Mouse (Mus musculus) WW6 (cell line): ENCODE measurements around the gene Upk1a.

ENCODE experiments used
- DNase-seq: peaks from one replicate; pipeline ENCODE4 v3.0.0-alpha.2; 2013; ENCODE audit warnings: low read depth, low spot score

Gene Upk1a

GRCm38 (mm10) chr7:30604424-30604823 is 8.2 kb downstream of the Upk1a start:
- no peak for DNase-seq

GRCm38 (mm10) chr7:30602583-30602982 is 10.1 kb downstream of the Upk1a start:
- DNase-seq, result no peak

GRCm38 (mm10) chr7:30600651-30601050 is 12.0 kb downstream of the Upk1a start:
- no peak for DNase-seq

GRCm38 (mm10) chr7:30599933-30600353 is 12.7 kb downstream of the Upk1a start:
- peak; percentile 89 for DNase-seq

GRCm38 (mm10) chr7:30598786-30599185 is 13.9 kb downstream of the Upk1a start, which contains the start of gene Zbtb32:
Gene Zbtb32, minus strand, starts transcription at chr7:30598909.
- no peak for DNase-seq

GRCm38 (mm10) chr7:30596811-30597210 is 15.8 kb downstream of the Upk1a start:
- DNase-seq, result no peak

- no peak for DNase-seq
These were observed 16.6 kb downstream of the Upk1a start for GRCm38 (mm10) chr7:30596093-30596492.

- DNase-seq, result no peak
These were observed 18.1 kb downstream of the Upk1a start for GRCm38 (mm10) chr7:30594510-30595024.

- DNase-seq, result no peak
These were observed 18.8 kb downstream of the Upk1a start for GRCm38 (mm10) chr7:30593579-30594509.

GRCm38 (mm10) chr7:30592772-30593423 is 19.7 kb downstream of the Upk1a start:
- DNase-seq, result no peak

GRCm38 (mm10) chr7:30591605-30591951 is 21.1 kb downstream of the Upk1a start:
- no peak for DNase-seq

- no peak for DNase-seq
These were observed 21.6 kb downstream of the Upk1a start for GRCm38 (mm10) chr7:30590927-30591604.

GRCm38 (mm10) chr7:30589435-30590301 is 23.0 kb downstream of the Upk1a start:
- peak; percentile 57 for DNase-seq

- peak; percentile 98 for DNase-seq
These were observed 23.8 kb downstream of the Upk1a start, which contains the start of gene Kmt2b for GRCm38 (mm10) chr7:30588676-30589434. Gene Kmt2b, minus strand, starts transcription at chr7:30588726.

GRCm38 (mm10) chr7:30587842-30588667 is 24.6 kb downstream of the Upk1a start:
- no peak for DNase-seq

- no peak for DNase-seq
These were observed 26.1 kb downstream of the Upk1a start for GRCm38 (mm10) chr7:30586455-30587020.

- DNase-seq, result no peak
These were observed 27.5 kb downstream of the Upk1a start for GRCm38 (mm10) chr7:30585170-30585569.

- DNase-seq, result no peak
These were observed 28.3 kb downstream of the Upk1a start for GRCm38 (mm10) chr7:30584339-30584738.

GRCm38 (mm10) chr7:30581547-30581946 is 31.1 kb downstream of the Upk1a start:
- DNase-seq, result no peak
